Mouse (Mus musculus) ovary, adult 18-20 months (tissue): ENCODE measurements around the gene Opn4.
A peak's percentile ranks its signal among the peaks of the same experiment; 100 is the strongest.

ENCODE experiments used
- DNase-seq: peaks from one replicate; pipeline ENCODE4 v3.0.0; 2022; ENCODE audit warnings: low spot score, mixed read lengths

Opn4 gene

DNA sequence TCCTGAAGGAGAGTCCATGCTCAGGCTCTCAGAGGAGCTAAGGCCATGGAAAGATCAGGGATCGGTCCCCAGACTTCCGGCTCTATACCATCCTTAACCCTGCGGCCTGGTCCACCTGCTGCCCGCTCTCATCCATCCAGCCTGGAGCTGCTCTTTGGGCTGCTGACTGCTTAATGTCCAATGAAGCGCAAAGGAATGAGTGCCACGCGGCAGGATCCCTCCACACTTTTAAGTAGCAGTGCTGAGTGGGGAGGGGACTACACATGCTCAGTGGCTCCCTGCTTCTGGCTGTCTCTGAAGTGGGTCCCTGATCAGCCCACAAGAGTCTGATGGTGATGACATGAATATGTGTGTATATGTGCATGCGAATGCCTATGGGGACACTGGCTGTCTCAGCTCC is at the start of gene Opn4:
Opn4 (minus strand) TSS at position 202 of the 400 bp plus-strand sequence.
- no peak for DNase-seq

DNA sequence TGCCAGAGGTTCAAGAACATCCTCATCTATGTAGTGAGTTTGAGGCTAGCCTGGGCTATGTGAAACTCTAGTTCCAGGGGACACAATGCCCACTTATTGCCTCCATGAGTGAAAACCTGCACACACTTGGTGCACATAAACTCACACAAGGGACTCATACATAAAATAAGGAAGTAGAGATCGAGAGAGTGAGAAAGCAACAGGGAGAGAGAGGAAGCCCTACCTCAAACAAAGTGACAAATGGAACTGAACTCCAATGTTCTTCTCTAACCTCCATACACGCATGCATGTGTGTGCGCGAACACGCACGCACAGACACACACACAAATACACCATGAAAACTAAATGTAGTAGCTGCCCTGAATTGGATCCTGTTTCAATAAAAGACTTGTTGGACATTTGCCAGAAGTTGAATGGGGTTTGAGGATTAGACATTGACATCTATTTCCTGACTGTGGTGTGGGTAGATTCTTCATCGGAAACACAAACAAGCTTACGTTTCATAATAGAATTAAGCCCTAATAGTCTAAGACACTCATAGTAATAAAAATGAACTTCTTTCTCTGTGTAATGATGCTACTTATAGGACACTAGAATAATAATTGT is 48.0 kb upstream of the Opn4 start:
- DNase-seq = no peak

DNA sequence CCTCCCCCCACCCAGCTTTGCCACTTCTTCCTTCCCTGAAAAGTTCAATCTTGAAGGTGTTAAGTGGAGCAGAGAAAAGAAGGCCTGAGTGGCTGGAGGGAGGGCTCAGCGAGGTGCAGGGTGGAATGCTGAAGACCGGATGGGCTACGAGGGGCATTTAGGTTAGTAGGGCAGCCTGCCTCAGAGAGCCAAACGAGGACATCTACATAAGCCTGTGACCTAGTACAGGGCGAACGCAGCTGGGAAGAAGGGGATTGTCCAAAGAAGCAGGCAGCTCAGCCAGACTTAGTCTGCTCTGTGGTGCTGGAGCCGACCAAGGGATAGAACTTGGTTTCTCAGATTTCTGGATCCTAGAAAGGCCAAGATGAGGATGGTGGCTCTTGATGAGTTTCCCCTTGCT is 44.2 kb upstream of the Opn4 start:
- DNase-seq = no peak

- DNase-seq = no peak
These were observed 35.8 kb upstream of the Opn4 start for GRCm38 (mm10) chr14:34635721-34636120.

DNA sequence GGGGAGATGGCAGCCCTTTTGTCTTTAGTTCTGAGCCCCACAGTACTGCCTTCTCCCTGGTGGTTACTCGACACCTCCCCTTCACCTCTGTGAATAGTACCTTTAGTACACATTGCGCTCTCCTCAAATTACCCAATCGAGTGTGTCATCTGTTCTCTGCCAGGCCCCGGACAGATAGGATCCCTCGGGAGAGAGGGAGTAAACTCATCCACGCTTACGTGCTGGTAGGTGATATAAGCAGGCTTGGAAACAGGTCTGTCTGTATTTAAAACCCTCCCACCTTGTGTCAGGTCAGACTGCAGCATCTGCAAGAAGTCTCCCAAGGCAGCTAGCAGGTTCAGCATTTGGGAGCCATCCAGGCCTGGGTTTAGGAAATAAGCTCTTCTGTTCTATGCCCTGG is 35.2 kb upstream of the Opn4 start:
- DNase-seq = no peak

GRCm38 (mm10) chr14:34632722-34633448 is 32.9 kb upstream of the Opn4 start:
- DNase-seq = no peak

- no peak for DNase-seq
These were observed 26.9 kb upstream of the Opn4 start for GRCm38 (mm10) chr14:34626824-34627223.

DNA sequence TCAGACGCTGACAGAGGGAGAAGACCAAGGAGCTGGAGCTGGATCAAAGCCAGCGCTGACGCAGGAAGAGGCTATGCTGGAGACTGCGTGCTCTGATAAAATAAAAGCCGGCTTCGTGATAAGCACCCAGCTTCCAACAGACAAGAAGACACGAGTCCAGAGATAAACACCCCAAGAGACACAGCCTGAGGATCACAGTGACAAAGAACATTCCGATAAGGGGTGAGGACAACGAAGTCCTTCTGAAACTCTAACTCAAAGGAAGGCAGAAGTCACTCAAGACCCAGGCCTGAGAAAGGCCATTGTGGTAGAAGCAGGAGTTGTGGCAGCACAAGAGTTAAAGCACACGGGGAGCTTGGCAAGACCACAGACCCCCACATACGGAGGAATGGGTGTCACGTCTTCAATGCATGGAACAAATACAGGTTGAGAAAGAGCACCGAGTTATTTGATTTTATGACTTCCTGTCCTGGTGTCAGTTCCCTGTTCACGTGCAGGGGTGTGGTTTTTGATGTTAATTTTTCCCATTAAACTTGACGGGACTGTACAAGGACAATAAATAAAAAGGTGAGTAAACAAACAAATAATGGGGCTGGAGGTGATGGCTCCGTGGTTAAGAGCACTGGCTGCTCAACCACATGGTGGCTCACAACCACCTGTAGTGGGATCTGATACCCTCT is 23.7 kb upstream of the Opn4 start:
- peak; percentile 77 for DNase-seq

GRCm38 (mm10) chr14:34623074-34623473 is 23.1 kb upstream of the Opn4 start:
- no peak for DNase-seq

- DNase-seq = peak; percentile 46
These were observed 20.9 kb upstream of the Opn4 start for GRCm38 (mm10) chr14:34620611-34621376.

GRCm38 (mm10) chr14:34618808-34619207 is 18.9 kb upstream of the Opn4 start:
- peak; percentile 17 for DNase-seq

DNA sequence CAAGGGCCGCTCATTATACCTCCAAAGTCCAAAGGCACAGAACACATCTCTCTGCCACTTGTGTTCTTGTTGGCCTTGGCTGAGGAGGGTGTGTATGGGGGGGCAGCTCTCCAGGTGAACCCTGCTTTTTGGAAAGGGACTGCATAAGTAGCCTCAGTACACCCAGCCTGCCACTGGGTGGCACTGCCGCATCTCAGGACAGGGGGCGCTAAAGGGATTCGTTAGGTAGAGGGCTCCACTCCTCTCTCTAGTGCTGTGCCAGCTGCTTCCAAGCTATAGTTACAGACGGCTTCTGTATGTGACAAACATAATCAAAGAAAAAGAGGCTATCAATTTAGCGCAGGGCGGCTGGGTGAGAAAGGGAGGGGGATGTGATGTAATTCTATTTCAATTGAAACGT is 16.9 kb upstream of the Opn4 start:
- DNase-seq = peak; percentile 74

DNA sequence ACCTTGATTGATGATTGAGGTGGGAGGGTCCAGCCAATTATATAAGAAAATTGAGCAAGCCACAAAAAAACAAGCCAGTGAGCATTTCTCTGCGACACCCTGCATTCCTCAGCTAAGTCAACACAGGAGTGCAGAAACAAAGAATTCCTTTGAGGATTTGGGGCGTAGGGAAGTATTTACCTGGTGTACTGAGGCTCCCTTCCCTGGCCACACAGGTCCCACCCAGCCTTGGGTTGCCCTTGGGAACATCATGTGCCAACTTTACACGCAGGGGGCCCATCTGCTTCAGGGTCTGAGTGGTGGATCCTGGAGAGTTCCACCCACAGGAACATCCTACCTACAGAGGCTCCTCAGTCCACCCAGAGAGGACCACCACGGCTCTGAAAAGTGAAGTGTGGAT is 15.7 kb upstream of the Opn4 start:
- DNase-seq = no peak

- no peak for DNase-seq
These were observed 15.1 kb upstream of the Opn4 start for GRCm38 (mm10) chr14:34615082-34615481.

GRCm38 (mm10) chr14:34614551-34614950 is 14.6 kb upstream of the Opn4 start:
- no peak for DNase-seq

GRCm38 (mm10) chr14:34613523-34613922 is 13.6 kb upstream of the Opn4 start:
- no peak for DNase-seq

GRCm38 (mm10) chr14:34612222-34612621 is 12.3 kb upstream of the Opn4 start:
- no peak for DNase-seq

- no peak for DNase-seq
These were observed 11.6 kb upstream of the Opn4 start for GRCm38 (mm10) chr14:34611591-34611990.

- no peak for DNase-seq
These were observed 2.0 kb upstream of the Opn4 start for GRCm38 (mm10) chr14:34601910-34602309.

- no peak for DNase-seq
These were observed 4.2 kb downstream of the Opn4 start for GRCm38 (mm10) chr14:34595596-34596255.

DNA sequence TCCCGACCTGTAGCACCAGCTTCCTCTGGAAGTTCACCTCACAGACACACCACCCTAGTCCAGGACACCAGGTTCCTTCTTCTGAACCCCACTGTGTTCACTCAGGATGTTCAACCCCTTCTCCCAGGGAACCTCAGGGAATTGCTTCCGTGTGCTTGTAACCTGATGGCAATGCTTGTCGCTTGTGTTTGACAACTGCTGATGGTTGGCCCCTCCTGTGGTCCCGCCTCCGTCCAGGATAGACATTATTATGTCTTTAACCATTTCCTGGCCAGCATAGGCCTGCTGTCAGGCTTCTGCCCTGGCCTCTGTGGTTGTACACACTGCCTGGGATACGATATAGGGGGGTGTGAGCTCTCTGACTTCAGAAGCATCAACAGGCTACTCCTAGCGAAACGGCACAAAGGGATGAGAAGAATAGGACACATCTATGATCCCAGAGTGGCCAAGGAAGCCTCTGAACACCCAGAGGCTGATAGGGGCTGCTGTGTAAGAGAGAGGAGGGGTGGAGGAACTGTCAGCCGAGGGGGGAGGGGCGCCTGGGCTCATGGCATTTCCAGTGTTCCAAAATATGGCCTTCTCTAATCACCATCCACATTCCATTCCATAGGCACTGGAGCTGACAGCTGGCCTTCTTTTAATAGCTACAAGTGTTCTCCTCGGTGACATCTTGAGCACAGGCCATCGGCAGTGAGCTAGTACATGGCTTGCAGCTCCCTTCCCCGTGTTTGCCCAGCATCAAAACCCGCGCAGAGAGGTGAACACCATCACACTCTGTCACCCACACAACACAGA is 8.0 kb downstream of the Opn4 start:
- DNase-seq = no peak
